Mouse (Mus musculus): ENCODE measurements at regions not wholly inside any gene's neighbourhood (a gene's known extent, or its start where the extent isn't known, plus 50 kb on each side); places are given as distances from the start of the nearest gene placed in this dataset.

- Histone ChIP-seq H3K36me3 (ENCODE audit: control insufficient read depth in 1 of 2, insufficient read depth in 2 of 2, low read length in 2 of 2) (no peaks in the 10 kb centered on the region), H3K9ac (ENCODE audit: control insufficient read depth, low read depth, low read length, poor library complexity, severe bottlenecking) (no peak overlapping the region), H3K27me3 (ENCODE audit: control insufficient read depth in 1 of 2, insufficient read depth in 2 of 2, low read length in 2 of 2) (no peaks in the 10 kb centered on the region), H3K4me3 (ENCODE audit: control insufficient read depth in 1 of 2, insufficient read depth in 1 of 2, low read depth in 2 of 2, low read length in 2 of 2) (no peak overlapping the region), H3K79me2 (ENCODE audit: control insufficient read depth, insufficient read depth, low read length, poor library complexity) (no peaks in the 10 kb centered on the region), H3K4me1 (ENCODE audit: control insufficient read depth in 1 of 2, insufficient read depth in 2 of 2, low read length in 2 of 2) (no peaks in the 10 kb centered on the region), H3K9me3 (replicated peaks; ENCODE audit: insufficient read depth, low read length) (no peaks in the 10 kb centered on the region), H3K27ac (ENCODE audit: control insufficient read depth, low read depth, low read length) (no peak overlapping the region)
- TF ChIP-seq KAT2A (conservative IDR thresholded peaks at IDR 0.05; ENCODE audit: low read depth, low read length) (no peak), POLR2AphosphoS2 (IDR thresholded peaks at IDR 0.05; ENCODE audit: low read length) (no peak), SIN3A (IDR thresholded peaks at IDR 0.05; ENCODE audit: low read length) (no peak), EP300 (IDR thresholded peaks at IDR 0.05; ENCODE audit: low read depth in 1 of 2, low read length in 2 of 2) (no peak), MEF2A (IDR thresholded peaks at IDR 0.05; ENCODE audit: extremely low read depth, insufficient replicate concordance, low read depth, low read length, poor library complexity, severe bottlenecking) (no peak), MXI1 (IDR thresholded peaks at IDR 0.05; ENCODE audit: low read depth, low read length) (no peak), E2F4 (IDR thresholded peaks at IDR 0.05; ENCODE audit: borderline replicate concordance, low read depth, low read length) (no peak), TAL1 (IDR thresholded peaks at IDR 0.05; ENCODE audit: low read length) (no peak), UBTF (IDR thresholded peaks at IDR 0.05; ENCODE audit: borderline replicate concordance, insufficient read depth, low read depth, low read length) (no peak), MYC (IDR thresholded peaks at IDR 0.05; ENCODE audit: low read depth, low read length) (no peak), JUND (IDR thresholded peaks at IDR 0.05; ENCODE audit: low read depth, low read length) (no peak), RCOR1 (IDR thresholded peaks at IDR 0.05; ENCODE audit: low read depth, low read length) (no peak), MAX (IDR thresholded peaks at IDR 0.05; ENCODE audit: low read length) (no peak), MYB (IDR thresholded peaks at IDR 0.05; ENCODE audit: low read depth, low read length) (no peak), TCF12 (IDR thresholded peaks at IDR 0.05; ENCODE audit: low read depth, low read length) (no peak), ELF1 (IDR thresholded peaks at IDR 0.05; ENCODE audit: low read depth, low read length) (no peak), POLR2A (IDR thresholded peaks at IDR 0.05; ENCODE audit: control insufficient read depth in 1 of 2, insufficient read depth in 1 of 2, low read depth in 1 of 2, low read length in 2 of 2, poor library complexity in 1 of 2) (no peak), NELFE (IDR thresholded peaks at IDR 0.05; ENCODE audit: low read depth, low read length) (no peak), TBP (IDR thresholded peaks at IDR 0.05; ENCODE audit: low read depth, low read length) (no peak), ZKSCAN1 (IDR thresholded peaks at IDR 0.05; ENCODE audit: low read depth, low read length) (no peak)
- no peak for DNase-seq (ENCODE audit: low read depth, low spot score)
Observed at GRCm38 (mm10) chr14:76295411-76296169, 119.2 kb upstream of the Tsc22d1 start.

GRCm38 (mm10) chr14:76297864-76298263 is 116.9 kb upstream of the Tsc22d1 start:
- no peak for DNase-seq (ENCODE audit: low read depth, low spot score)
- Histone ChIP-seq H3K27me3 (ENCODE audit: control insufficient read depth in 1 of 2, insufficient read depth in 2 of 2, low read length in 2 of 2) (no peaks in the 10 kb centered on the region), H3K9me3 (replicated peaks; ENCODE audit: insufficient read depth, low read length) (no peaks in the 10 kb centered on the region), H3K4me3 (ENCODE audit: control insufficient read depth in 1 of 2, insufficient read depth in 1 of 2, low read depth in 2 of 2, low read length in 2 of 2) (no peak overlapping the region), H3K9ac (ENCODE audit: control insufficient read depth, low read depth, low read length, poor library complexity, severe bottlenecking) (no peak overlapping the region), H3K36me3 (ENCODE audit: control insufficient read depth in 1 of 2, insufficient read depth in 2 of 2, low read length in 2 of 2) (no peaks in the 10 kb centered on the region), H3K4me1 (ENCODE audit: control insufficient read depth in 1 of 2, insufficient read depth in 2 of 2, low read length in 2 of 2) (no peaks in the 10 kb centered on the region), H3K79me2 (ENCODE audit: control insufficient read depth, insufficient read depth, low read length, poor library complexity) (no peaks in the 10 kb centered on the region), H3K27ac (ENCODE audit: control insufficient read depth, low read depth, low read length) (no peak overlapping the region)
- TF ChIP-seq TCF12 (IDR thresholded peaks at IDR 0.05; ENCODE audit: low read depth, low read length) (no peak), USF1 (IDR thresholded peaks at IDR 0.05; ENCODE audit: low read depth, low read length) (no peak), CHD2 (IDR thresholded peaks at IDR 0.05; ENCODE audit: low read length) (no peak), MXI1 (IDR thresholded peaks at IDR 0.05; ENCODE audit: low read depth, low read length) (no peak), JUND (IDR thresholded peaks at IDR 0.05; ENCODE audit: low read depth, low read length) (no peak), MAFK (IDR thresholded peaks at IDR 0.05; ENCODE audit: borderline replicate concordance, low read depth, low read length) (no peak), SIN3A (IDR thresholded peaks at IDR 0.05; ENCODE audit: low read length) (no peak), POLR2AphosphoS5 (IDR thresholded peaks at IDR 0.05; ENCODE audit: borderline replicate concordance, low read depth, low read length) (no peak), ETS1 (IDR thresholded peaks at IDR 0.05; ENCODE audit: low read depth, low read length) (no peak), KAT2A (conservative IDR thresholded peaks at IDR 0.05; ENCODE audit: low read depth, low read length) (no peak), E2F4 (IDR thresholded peaks at IDR 0.05; ENCODE audit: borderline replicate concordance, low read depth, low read length) (no peak), NELFE (IDR thresholded peaks at IDR 0.05; ENCODE audit: low read depth, low read length) (no peak), MYC (IDR thresholded peaks at IDR 0.05; ENCODE audit: low read depth, low read length) (no peak), TAL1 (IDR thresholded peaks at IDR 0.05; ENCODE audit: low read length) (no peak), BHLHE40 (IDR thresholded peaks at IDR 0.05; ENCODE audit: borderline replicate concordance, low read depth, low read length) (no peak), UBTF (IDR thresholded peaks at IDR 0.05; ENCODE audit: borderline replicate concordance, insufficient read depth, low read depth, low read length) (no peak), EP300 (IDR thresholded peaks at IDR 0.05; ENCODE audit: low read depth in 1 of 2, low read length in 2 of 2) (no peak), CHD1 (IDR thresholded peaks at IDR 0.05; ENCODE audit: low read depth, low read length) (no peak), POLR2AphosphoS2 (IDR thresholded peaks at IDR 0.05; ENCODE audit: low read length) (no peak), ZKSCAN1 (IDR thresholded peaks at IDR 0.05; ENCODE audit: low read depth, low read length) (no peak)
